Mouse (Mus musculus) heart, adult 9 months (tissue): Measurements from ENCODE around the gene Cplx1.

Experiments used
- DNase-seq, 2 experiments: peaks; one replicate each; pipeline ENCODE4 v3.0.0; 2022; ENCODE audit warnings: low spot score in 2 of 2

Cplx1 gene

GRCm38 (mm10) chr5:108549489-108550206 is at the start of gene Cplx1:
Gene Cplx1 (minus strand): TSS chr5:108550024.
- DNase-seq, result no peak

GRCm38 (mm10) chr5:108581361-108581891 is 31.6 kb upstream of the Cplx1 start:
- no peak for DNase-seq

- DNase-seq, result no peak
These were observed 23.2 kb upstream of the Cplx1 start for GRCm38 (mm10) chr5:108573054-108573453.

GRCm38 (mm10) chr5:108570991-108571390 is 21.2 kb upstream of the Cplx1 start:
- DNase-seq, result no peak

GRCm38 (mm10) chr5:108567104-108567503 is 17.3 kb upstream of the Cplx1 start:
- DNase-seq, result no peak

GRCm38 (mm10) chr5:108566523-108566922 is 16.7 kb upstream of the Cplx1 start:
- no peak for DNase-seq

GRCm38 (mm10) chr5:108565381-108565780 is 15.6 kb upstream of the Cplx1 start:
- DNase-seq, result no peak

- no peak for DNase-seq
These were observed 14.5 kb upstream of the Cplx1 start for GRCm38 (mm10) chr5:108564346-108564745.

- no peak for DNase-seq
These were observed 12.7 kb upstream of the Cplx1 start for GRCm38 (mm10) chr5:108562483-108562882.

GRCm38 (mm10) chr5:108556986-108557385 is 7.2 kb upstream of the Cplx1 start:
- DNase-seq, result no peak

- DNase-seq, result no peak
These were observed 4.2 kb upstream of the Cplx1 start for GRCm38 (mm10) chr5:108554041-108554440.

GRCm38 (mm10) chr5:108550207-108550594 is 377 bp upstream of the Cplx1 start:
- no peak for DNase-seq

GRCm38 (mm10) chr5:108549137-108549488 is 711 bp downstream of the Cplx1 start:
- DNase-seq, result no peak

- DNase-seq, result no peak
These were observed 2.2 kb downstream of the Cplx1 start for GRCm38 (mm10) chr5:108547636-108548035.

- no peak for DNase-seq
These were observed 6.1 kb downstream of the Cplx1 start for GRCm38 (mm10) chr5:108543516-108544291.

- no peak for DNase-seq
These were observed 15.6 kb downstream of the Cplx1 start for GRCm38 (mm10) chr5:108534188-108534587.

GRCm38 (mm10) chr5:108522597-108522996 is 27.2 kb downstream of the Cplx1 start:
- DNase-seq, result no peak

GRCm38 (mm10) chr5:108521896-108522295 is 27.9 kb downstream of the Cplx1 start:
- DNase-seq, result no peak

GRCm38 (mm10) chr5:108521016-108521415 is 28.8 kb downstream of the Cplx1 start:
- no peak for DNase-seq

- DNase-seq, result no peak
These were observed 29.7 kb downstream of the Cplx1 start for GRCm38 (mm10) chr5:108520153-108520552.

- DNase-seq, result no peak
These were observed 30.9 kb downstream of the Cplx1 start for GRCm38 (mm10) chr5:108518951-108519350.

- DNase-seq, result no peak
These were observed 31.5 kb downstream of the Cplx1 start for GRCm38 (mm10) chr5:108518106-108518885.
